Mouse (Mus musculus): Measurements from ENCODE around the gene Tnnt3. TPM values are rescaled to one million over a fixed set of nuclear protein-coding genes. Genes with fewer than 3 reads are reported as not detected.

Gene Tnnt3
- polyA plus RNA-seq, 1 experiment from 2014 or later: 26.9 TPM

- no peak overlapping the region for H3K27ac ChIP-seq (replicated peaks)
Observed at GRCm38 (mm10) chr7:142548706-142549105, 50.1 kb downstream of the Tnnt3 start.

GRCm38 (mm10) chr7:142549941-142550763, 51.5 kb downstream of the Tnnt3 start:
- no peak for ATAC-seq (ENCODE audit: low FRiP score)
- no peaks in the 10 kb centered on the region for H3K9me3 ChIP-seq (replicated peaks)
- no peak overlapping the region for H3K4me2 ChIP-seq
- H3K27ac ChIP-seq (replicated peaks): no peak overlapping the region
- H3K36me3 ChIP-seq: no peaks in the 10 kb centered on the region; the same call in 1 of the 2 replicates
- H3K27me3 ChIP-seq (replicated peaks): no peaks in the 10 kb centered on the region
- no peak overlapping the region for H3K4me3 ChIP-seq (replicated peaks)
- H3K4me1 ChIP-seq: peaks cover 14% of the 10 kb centered on the region
- no peak overlapping the region for H3K9ac ChIP-seq (replicated peaks)
- WGBS: 87% methylated on average over 10 of the region's 10 CpGs

More at GRCm38 (mm10) chr7:142548706-142549105, 50.1 kb downstream of the Tnnt3 start:
- Histone ChIP-seq H3K9ac (replicated peaks) (no peak overlapping the region), H3K9me3 (replicated peaks) (no peaks in the 10 kb centered on the region), H3K4me2 (no peak overlapping the region), H3K4me1 (0 out of 2 replicates have a peak, but pooled peaks cover 2% of the 10 kb centered on the region), H3K36me3 (no peaks in the 10 kb centered on the region; the same call in 1 of the 2 replicates), H3K27me3 (replicated peaks) (no peaks in the 10 kb centered on the region), H3K4me3 (replicated peaks) (no peak overlapping the region)
- 25% methylated on average over 6 of the region's 6 CpGs for WGBS
- no peak for ATAC-seq (ENCODE audit: low FRiP score)

GRCm38 (mm10) chr7:142550935-142551373, 52.3 kb downstream of the Tnnt3 start:
- Histone ChIP-seq H3K4me3 (replicated peaks) (no peak overlapping the region), H3K27ac (replicated peaks) (no peak overlapping the region), H3K4me1 (peaks cover 15% of the 10 kb centered on the region), H3K9me3 (replicated peaks) (no peaks in the 10 kb centered on the region), H3K27me3 (replicated peaks) (no peaks in the 10 kb centered on the region), H3K4me2 (no peak overlapping the region), H3K36me3 (no peaks in the 10 kb centered on the region), H3K9ac (replicated peaks) (no peak overlapping the region)
- ATAC-seq (ENCODE audit: low FRiP score): no peak
- WGBS: 90% methylated on average over 14 of the region's 14 CpGs

GRCm38 (mm10) chr7:142551691-142552090, 53.1 kb downstream of the Tnnt3 start:
- no peak overlapping the region for H3K4me2 ChIP-seq
- H3K27me3 ChIP-seq (replicated peaks): no peaks in the 10 kb centered on the region
- H3K36me3 ChIP-seq: no peaks in the 10 kb centered on the region
- no peak for ATAC-seq (ENCODE audit: low FRiP score)
- H3K9me3 ChIP-seq (replicated peaks): no peaks in the 10 kb centered on the region
- H3K4me1 ChIP-seq: peaks cover 15% of the 10 kb centered on the region
- no peak overlapping the region for H3K27ac ChIP-seq (replicated peaks)
- no peak overlapping the region for H3K9ac ChIP-seq (replicated peaks)
- H3K4me3 ChIP-seq (replicated peaks): no peak overlapping the region
- WGBS: 96% methylated on average over 5 of the region's 5 CpGs

- 68% methylated on average over 13 of the region's 13 CpGs for WGBS
- no peaks in the 10 kb centered on the region for H3K9me3 ChIP-seq (replicated peaks)
- H3K27ac ChIP-seq (replicated peaks): no peak overlapping the region
Observed at GRCm38 (mm10) chr7:142552591-142553416, 54.2 kb downstream of the Tnnt3 start.

GRCm38 (mm10) chr7:142553417-142554335, 55.0 kb downstream of the Tnnt3 start:
- Histone ChIP-seq H3K36me3 (no peaks in the 10 kb centered on the region), H3K4me1 (peaks cover 15% of the 10 kb centered on the region), H3K4me2 (no peak overlapping the region), H3K9ac (replicated peaks) (no peak overlapping the region), H3K27ac (replicated peaks) (no peak overlapping the region), H3K27me3 (replicated peaks) (no peaks in the 10 kb centered on the region), H3K9me3 (replicated peaks) (no peaks in the 10 kb centered on the region), H3K4me3 (replicated peaks) (no peak overlapping the region)
- WGBS: 48% methylated on average over 11 of the region's 11 CpGs
- ATAC-seq (ENCODE audit: low FRiP score): no peak

More at GRCm38 (mm10) chr7:142552591-142553416, 54.2 kb downstream of the Tnnt3 start:
- H3K4me1 ChIP-seq: peaks cover 15% of the 10 kb centered on the region
- no peak for ATAC-seq (ENCODE audit: low FRiP score)
- H3K36me3 ChIP-seq: no peaks in the 10 kb centered on the region
- H3K9ac ChIP-seq (replicated peaks): no peak overlapping the region
- no peak overlapping the region for H3K4me3 ChIP-seq (replicated peaks)
- no peaks in the 10 kb centered on the region for H3K27me3 ChIP-seq (replicated peaks)
- no peak overlapping the region for H3K4me2 ChIP-seq

GRCm38 (mm10) chr7:142554625-142555024, 56.0 kb downstream of the Tnnt3 start:
- Histone ChIP-seq H3K4me2 (no peak overlapping the region), H3K36me3 (no peaks in the 10 kb centered on the region), H3K9me3 (replicated peaks) (no peaks in the 10 kb centered on the region), H3K4me3 (replicated peaks) (no peak overlapping the region), H3K27me3 (replicated peaks) (no peaks in the 10 kb centered on the region), H3K9ac (replicated peaks) (no peak overlapping the region), H3K4me1 (peaks cover 15% of the 10 kb centered on the region), H3K27ac (replicated peaks) (no peak overlapping the region)
- no peak for ATAC-seq (ENCODE audit: low FRiP score)
- WGBS: 27% methylated on average over 1 of the region's 1 CpGs

GRCm38 (mm10) chr7:142555366-142556088, 56.9 kb downstream of the Tnnt3 start:
- H3K4me2 ChIP-seq: no peak overlapping the region
- no peak for ATAC-seq (ENCODE audit: low FRiP score)
- H3K36me3 ChIP-seq: no peaks in the 10 kb centered on the region
- H3K27me3 ChIP-seq (replicated peaks): no peaks in the 10 kb centered on the region
- H3K4me1 ChIP-seq: peaks cover 15% of the 10 kb centered on the region
- no peak overlapping the region for H3K4me3 ChIP-seq (replicated peaks)
- no peak overlapping the region for H3K9ac ChIP-seq (replicated peaks)
- no peaks in the 10 kb centered on the region for H3K9me3 ChIP-seq (replicated peaks)
- no peak overlapping the region for H3K27ac ChIP-seq (replicated peaks)
- WGBS: 91% methylated on average over 8 of the region's 8 CpGs

- Histone ChIP-seq H3K4me1 (peaks cover 15% of the 10 kb centered on the region), H3K27me3 (replicated peaks) (no peaks in the 10 kb centered on the region), H3K27ac (replicated peaks) (no peak overlapping the region), H3K9ac (replicated peaks) (no peak overlapping the region), H3K9me3 (replicated peaks) (no peaks in the 10 kb centered on the region), H3K4me3 (replicated peaks) (no peak overlapping the region), H3K36me3 (no peaks in the 10 kb centered on the region), H3K4me2 (no peak overlapping the region)
- WGBS: 100% methylated on average over 2 of the region's 2 CpGs
- no peak for ATAC-seq (ENCODE audit: low FRiP score)
Observed at GRCm38 (mm10) chr7:142556089-142556476, 57.4 kb downstream of the Tnnt3 start.

- no peak overlapping the region for H3K4me3 ChIP-seq (replicated peaks)
- no peak for ATAC-seq (ENCODE audit: low FRiP score)
- no peaks in the 10 kb centered on the region for H3K9me3 ChIP-seq (replicated peaks)
- 79% methylated on average over 6 of the region's 6 CpGs for WGBS
- H3K27me3 ChIP-seq (replicated peaks): 0 out of 2 replicates have a peak, but pooled peaks cover 2% of the 10 kb centered on the region
- no peak overlapping the region for H3K27ac ChIP-seq (replicated peaks)
- H3K4me1 ChIP-seq: peaks cover 28% of the 10 kb centered on the region
- no peaks in the 10 kb centered on the region for H3K36me3 ChIP-seq
- no peak overlapping the region for H3K4me2 ChIP-seq
- H3K9ac ChIP-seq (replicated peaks): no peak overlapping the region
Observed at GRCm38 (mm10) chr7:142557696-142558095, 59.1 kb downstream of the Tnnt3 start.

Data from neural tube, embryonic 15.5 days (tissue).